7 mouse cellular contexts compared by ENCODE assay signal in the genomic region with DNA sequence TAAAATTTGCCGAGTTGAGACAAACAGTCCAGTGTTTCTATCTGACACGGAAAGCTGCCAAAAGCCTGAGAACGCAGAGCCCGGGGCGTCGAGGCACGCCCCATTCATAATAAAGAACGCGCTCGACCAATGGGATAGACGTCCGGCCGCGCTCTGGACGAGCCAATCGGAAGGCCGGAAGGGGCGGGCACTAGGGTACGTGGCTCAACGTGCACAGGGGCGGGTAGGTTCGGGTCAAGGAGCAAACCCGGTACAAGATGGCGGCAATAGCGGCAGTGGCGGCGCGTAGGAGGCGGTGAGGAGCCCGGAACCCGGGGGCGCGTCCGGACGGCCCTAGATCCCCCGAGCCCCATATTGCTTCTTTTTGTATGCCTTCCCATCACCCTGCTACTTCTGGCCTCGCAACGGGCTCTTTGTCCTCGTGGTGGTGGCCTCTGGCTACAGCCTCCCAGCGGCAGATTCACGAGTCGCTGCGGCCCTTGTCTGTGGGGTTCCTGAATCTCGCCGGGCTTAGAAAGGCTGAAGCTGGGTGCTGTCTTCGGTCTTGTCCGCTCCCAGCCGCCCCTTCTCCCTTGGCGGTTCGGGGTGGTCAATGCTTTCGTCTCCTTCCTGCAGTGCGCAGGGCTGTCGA. TPM values are rescaled to one million over a fixed set of nuclear protein-coding genes. Genes with fewer than 3 reads are reported as not detected.
DNase-seq lines count a peak whose midpoint lies in the region; ATAC-seq lines count a peak whose summit lies in the region.

TSS of gene Ganab (plus strand) at position 207 of the 631 bp plus-strand sequence.

- DNase-seq in adrenal gland, postnatal 10 days = peak; percentile 96
- peak; percentile 98 for DNase-seq in embryonic facial prominence, embryonic 10.5 days (ENCODE audit: low spot score)
- peak; percentile 96 for DNase-seq in kidney, adult 11 months
- peak; percentile 96 for DNase-seq in limb, embryonic 10.5 days (ENCODE audit: low spot score)
- peak; percentile 91 for DNase-seq in spleen, adult 12 weeks (ENCODE audit: low spot score)

- H3K27ac ChIP-seq in embryonic facial prominence, embryonic 10.5 days (replicated peaks) = peak within 1 kb of the TSS; percentile 96
- peak within 1 kb of the TSS; percentile 94 for H3K27ac ChIP-seq in limb, embryonic 10.5 days
- peak within 1 kb of the TSS; percentile 87 for H3K27ac ChIP-seq in midbrain, embryonic 13.5 days

- peaks cover 56% of the 10 kb centered on the region for H3K36me3 ChIP-seq in embryonic facial prominence, embryonic 10.5 days (replicated peaks)
- peaks cover 61% of the 10 kb centered on the region for H3K36me3 ChIP-seq in limb, embryonic 10.5 days
- peaks cover 34% of the 10 kb centered on the region for H3K36me3 ChIP-seq in midbrain, embryonic 13.5 days

- ATAC-seq in granulocyte monocyte progenitor cell, adult 5-6 weeks (replicated peaks; ENCODE audit: poor library complexity, severe bottlenecking) = peak; percentile 96
- ATAC-seq in midbrain, embryonic 13.5 days = peak; percentile 99

- H3K4me2 ChIP-seq in midbrain, embryonic 13.5 days (replicated peaks) = peak within 1 kb of the TSS; percentile 89

- WGBS in embryonic facial prominence, embryonic 10.5 days = under 1% methylated on average over 53 of the region's 53 CpGs
- WGBS in limb, embryonic 10.5 days = under 1% methylated on average over 53 of the region's 53 CpGs
- under 1% methylated on average over 53 of the region's 53 CpGs for WGBS in midbrain, embryonic 13.5 days

- H3K9ac ChIP-seq in midbrain, embryonic 13.5 days (replicated peaks) = peak within 1 kb of the TSS; percentile 97

- H3K4me1 ChIP-seq in embryonic facial prominence, embryonic 10.5 days = peaks cover 44% of the 10 kb centered on the region
- peaks cover 33% of the 10 kb centered on the region for H3K4me1 ChIP-seq in limb, embryonic 10.5 days
- H3K4me1 ChIP-seq in midbrain, embryonic 13.5 days (replicated peaks) = peaks cover 44% of the 10 kb centered on the region

- peak within 1 kb of the TSS; percentile 93 for H3K4me3 ChIP-seq in embryonic facial prominence, embryonic 10.5 days
- peak within 1 kb of the TSS; percentile 90 for H3K4me3 ChIP-seq in limb, embryonic 10.5 days
- peak within 1 kb of the TSS; percentile 98 for H3K4me3 ChIP-seq in midbrain, embryonic 13.5 days (replicated peaks)

- no peaks in the 10 kb centered on the region for H3K27me3 ChIP-seq in embryonic facial prominence, embryonic 10.5 days (replicated peaks; ENCODE audit: low read depth, poor library complexity, severe bottlenecking)
- no peaks in the 10 kb centered on the region for H3K27me3 ChIP-seq in limb, embryonic 10.5 days (ENCODE audit: low read depth, poor library complexity, severe bottlenecking)
- H3K27me3 ChIP-seq in midbrain, embryonic 13.5 days = no peaks in the 10 kb centered on the region

- H3K9me3 ChIP-seq in embryonic facial prominence, embryonic 10.5 days = no peaks in the 10 kb centered on the region
- H3K9me3 ChIP-seq in limb, embryonic 10.5 days (replicated peaks) = no peaks in the 10 kb centered on the region
- H3K9me3 ChIP-seq in midbrain, embryonic 13.5 days = no peaks in the 10 kb centered on the region

RNA-seq across cellular contexts. Expression of gene Ganab, which starts in this region (rescaled TPM):
- total RNA-seq in adrenal gland, postnatal 10 days (2021) = 100 to 1,000 TPM; 142 to 150 TPM
- polyA plus RNA-seq in embryonic facial prominence, embryonic 10.5 days (2016; fragmentation: Nextera tagmentation; extraction: Ambion mirVana) = 116 TPM in 2 replicates
- total RNA-seq in granulocyte monocyte progenitor cell, adult 5-6 weeks (2014; fragmentation: Nextera tagmentation) = 143 and 154 TPM in 2 replicates
- total RNA-seq in granulocyte monocyte progenitor cell, adult 5-6 weeks (2017) = 105 and 107 TPM in 2 replicates
- polyA plus RNA-seq in limb, embryonic 10.5 days (2016; fragmentation: Nextera tagmentation; extraction: Ambion mirVana) = 117 and 129 TPM in 2 replicates
- polyA plus RNA-seq in midbrain, embryonic 13.5 days (2015; fragmentation: Nextera tagmentation; extraction: Ambion mirVana) = 96.8 and 99.8 TPM in 2 replicates

Comparison
In these comparisons a context has a peak if more than half of its experiments do, and no peak if none do; other contexts are left out.
1. Peak in every context shown above with its lines: DNase-seq, ATAC-seq, H3K4me3 ChIP-seq and H3K27ac ChIP-seq.